Mouse (Mus musculus): Measurements from ENCODE around the gene Syne2. TPM values are rescaled to one million over a fixed set of nuclear protein-coding genes. Genes with fewer than 3 reads are reported as not detected.

Gene Syne2
- polyA plus RNA-seq, 1 experiment from 2014 or later: 36.6 TPM

- H3K4me1 ChIP-seq (ENCODE audit: control insufficient read depth, insufficient read depth, low read length): no peaks in the 10 kb centered on the region
- DNase-seq (ENCODE audit: low spot score) (peak; percentile 25), ATAC-seq (ENCODE audit: low read depth) (no peak)
- no peaks in the 10 kb centered on the region for H3K36me3 ChIP-seq (ENCODE audit: control insufficient read depth, insufficient read depth, low read length)
- no peaks in the 10 kb centered on the region for H3K27me3 ChIP-seq (replicated peaks; ENCODE audit: control insufficient read depth, insufficient read depth, low read length)
- no peak overlapping the region for H3K4me2 ChIP-seq (ENCODE audit: low read depth, low read length)
- H3K27ac ChIP-seq (replicated peaks; ENCODE audit: low read depth, low read length): no peak overlapping the region
- 77% methylated on average over 2 of the region's 2 CpGs for WGBS
- no peak overlapping the region for H3K4me3 ChIP-seq (ENCODE audit: low read depth, low read length)
- no peak overlapping the region for H3K9ac ChIP-seq (ENCODE audit: low read depth, low read length)
- H3K9me3 ChIP-seq (ENCODE audit: control insufficient read depth, low read length): no peaks in the 10 kb centered on the region
Observed at GRCm38 (mm10) chr12:75796510-75796909, 21.4 kb upstream of the Syne2 start.

GRCm38 (mm10) chr12:75806281-75806680 is 11.7 kb upstream of the Syne2 start:
- ATAC-seq (ENCODE audit: low read depth) (no peak), DNase-seq (ENCODE audit: low spot score) (no peak)
- H3K4me2 ChIP-seq (ENCODE audit: low read depth, low read length): no peak overlapping the region
- no peaks in the 10 kb centered on the region for H3K4me1 ChIP-seq (ENCODE audit: control insufficient read depth, insufficient read depth, low read length)
- no peak overlapping the region for H3K27ac ChIP-seq (replicated peaks; ENCODE audit: low read depth, low read length)
- WGBS: 76% methylated on average over 4 of the region's 4 CpGs
- no peaks in the 10 kb centered on the region for H3K27me3 ChIP-seq (replicated peaks; ENCODE audit: control insufficient read depth, insufficient read depth, low read length)
- no peaks in the 10 kb centered on the region for H3K36me3 ChIP-seq (ENCODE audit: control insufficient read depth, insufficient read depth, low read length)
- H3K9me3 ChIP-seq (ENCODE audit: control insufficient read depth, low read length): no peaks in the 10 kb centered on the region
- H3K4me3 ChIP-seq (ENCODE audit: low read depth, low read length): no peak overlapping the region
- no peak overlapping the region for H3K9ac ChIP-seq (ENCODE audit: low read depth, low read length)

DNA sequence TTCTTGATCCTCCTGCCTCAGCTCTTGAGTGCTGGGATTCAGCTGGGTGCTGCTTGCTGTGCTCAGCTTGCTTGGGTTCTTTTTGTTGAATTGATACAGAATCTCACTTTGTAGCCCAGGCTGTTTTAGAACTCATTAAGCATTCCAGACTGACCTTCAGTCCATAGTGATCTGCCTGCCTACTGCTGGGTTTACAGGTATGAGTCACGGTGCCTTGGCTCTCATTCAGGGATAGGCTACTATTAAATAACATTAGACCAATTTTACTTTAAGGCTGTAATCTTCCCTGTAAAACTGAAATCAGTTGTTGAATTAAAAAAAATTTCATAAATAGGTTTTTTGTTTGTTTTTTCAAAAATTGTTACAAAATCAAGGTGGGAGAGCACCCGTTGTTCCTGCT is 4.2 kb upstream of the Syne2 start:
- Histone ChIP-seq H3K9me3 (ENCODE audit: control insufficient read depth, low read length) (no peaks in the 10 kb centered on the region), H3K27me3 (replicated peaks; ENCODE audit: control insufficient read depth, insufficient read depth, low read length) (no peaks in the 10 kb centered on the region), H3K9ac (ENCODE audit: low read depth, low read length) (no peak overlapping the region), H3K4me1 (ENCODE audit: control insufficient read depth, insufficient read depth, low read length) (no peaks in the 10 kb centered on the region), H3K4me3 (ENCODE audit: low read depth, low read length) (no peak overlapping the region), H3K36me3 (ENCODE audit: control insufficient read depth, insufficient read depth, low read length) (no peaks in the 10 kb centered on the region), H3K4me2 (ENCODE audit: low read depth, low read length) (no peak overlapping the region), H3K27ac (replicated peaks; ENCODE audit: low read depth, low read length) (no peak overlapping the region)
- DNase-seq (ENCODE audit: low spot score) (no peak), ATAC-seq (ENCODE audit: low read depth) (no peak)
- 95% methylated on average over 2 of the region's 2 CpGs for WGBS

- DNase-seq (ENCODE audit: low spot score): no peak
- 74% methylated on average over 6 of the region's 6 CpGs for WGBS
- ATAC-seq (ENCODE audit: low read depth): no peak
- Histone ChIP-seq H3K4me3 (ENCODE audit: low read depth, low read length) (no peak overlapping the region), H3K4me1 (ENCODE audit: control insufficient read depth, insufficient read depth, low read length) (peaks cover 4% of the 10 kb centered on the region), H3K27ac (replicated peaks; ENCODE audit: low read depth, low read length) (no peak overlapping the region), H3K4me2 (ENCODE audit: low read depth, low read length) (no peak overlapping the region), H3K9ac (ENCODE audit: low read depth, low read length) (no peak overlapping the region), H3K36me3 (ENCODE audit: control insufficient read depth, insufficient read depth, low read length) (no peaks in the 10 kb centered on the region), H3K9me3 (ENCODE audit: control insufficient read depth, low read length) (no peaks in the 10 kb centered on the region), H3K27me3 (replicated peaks; ENCODE audit: control insufficient read depth, insufficient read depth, low read length) (no peaks in the 10 kb centered on the region)
Observed at GRCm38 (mm10) chr12:75814551-75814950, 3.4 kb upstream of the Syne2 start.

DNA sequence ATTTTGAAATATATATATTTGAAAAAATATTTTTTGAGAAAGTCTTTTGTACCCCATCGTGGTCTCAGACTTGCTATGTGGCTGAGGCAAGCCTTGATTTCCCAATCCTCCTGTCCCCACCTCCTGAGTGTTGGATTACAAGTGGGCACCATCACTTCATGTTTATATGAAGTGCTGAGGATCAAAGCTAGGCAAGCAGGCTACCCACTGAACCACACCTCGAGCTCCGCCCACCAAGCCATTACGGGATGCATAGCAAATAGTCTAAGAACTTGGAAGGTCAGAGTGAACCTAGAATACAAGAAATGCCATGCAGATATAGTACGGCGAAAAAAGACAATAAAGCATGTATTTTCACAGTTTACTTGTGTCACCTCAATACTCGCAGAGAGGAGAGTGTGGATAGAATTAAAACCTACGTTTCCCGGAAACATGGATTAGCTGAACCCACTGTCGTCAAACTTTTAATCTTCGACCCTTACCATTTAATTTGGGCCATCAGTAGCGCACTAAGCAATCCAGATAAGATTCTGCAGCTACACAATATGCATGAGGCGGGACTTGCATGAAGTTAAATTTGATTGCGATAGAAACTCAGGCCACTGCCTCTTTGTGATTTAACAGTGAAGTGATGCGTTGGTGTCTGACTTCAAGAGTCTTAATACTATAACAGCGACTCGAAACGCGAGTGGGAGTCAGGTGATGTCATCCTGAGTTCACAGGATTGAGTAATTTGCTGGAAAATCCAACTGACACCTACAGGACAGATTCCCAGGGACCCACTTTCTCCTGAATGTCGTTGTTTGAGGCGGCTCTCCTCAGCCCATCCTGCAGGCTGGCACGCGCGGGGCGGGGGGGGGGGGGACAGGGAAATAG is 715 bp upstream of the Syne2 start:
- 13% methylated on average over 20 of the region's 25 CpGs for WGBS
- Histone ChIP-seq H3K4me1 (ENCODE audit: control insufficient read depth, insufficient read depth, low read length) (peaks cover 6% of the 10 kb centered on the region), H3K4me2 (ENCODE audit: low read depth, low read length) (peak overlapping the region; percentile 84), H3K9me3 (ENCODE audit: control insufficient read depth, low read length) (no peaks in the 10 kb centered on the region), H3K4me3 (ENCODE audit: low read depth, low read length) (peak overlapping the region; percentile 89), H3K9ac (ENCODE audit: low read depth, low read length) (peak overlapping the region; percentile 84), H3K27ac (replicated peaks; ENCODE audit: low read depth, low read length) (no peak overlapping the region), H3K27me3 (replicated peaks; ENCODE audit: control insufficient read depth, insufficient read depth, low read length) (no peaks in the 10 kb centered on the region), H3K36me3 (ENCODE audit: control insufficient read depth, insufficient read depth, low read length) (no peaks in the 10 kb centered on the region)
- DNase-seq (ENCODE audit: low spot score) (no peak), ATAC-seq (ENCODE audit: low read depth) (no peak)

- H3K9me3 ChIP-seq (ENCODE audit: control insufficient read depth, low read length): no peaks in the 10 kb centered on the region
- H3K36me3 ChIP-seq (ENCODE audit: control insufficient read depth, insufficient read depth, low read length): no peaks in the 10 kb centered on the region
- H3K4me2 ChIP-seq (ENCODE audit: low read depth, low read length): peak overlapping the region; percentile 84
- H3K9ac ChIP-seq (ENCODE audit: low read depth, low read length): peak overlapping the region; percentile 84
- WGBS: under 1% methylated on average over 39 of the region's 93 CpGs
- H3K4me3 ChIP-seq (ENCODE audit: low read depth, low read length): peak overlapping the region; percentile 89
- peak; percentile 76 for ATAC-seq (ENCODE audit: low read depth)
- peak; percentile 68 for DNase-seq (ENCODE audit: low spot score)
- no peaks in the 10 kb centered on the region for H3K27me3 ChIP-seq (replicated peaks; ENCODE audit: control insufficient read depth, insufficient read depth, low read length)
- peaks cover 6% of the 10 kb centered on the region for H3K4me1 ChIP-seq (ENCODE audit: control insufficient read depth, insufficient read depth, low read length)
- peak overlapping the region; percentile 67 for H3K27ac ChIP-seq (replicated peaks; ENCODE audit: low read depth, low read length)
Observed at GRCm38 (mm10) chr12:75818453-75819434, 810 bp downstream of the Syne2 start.

DNA sequence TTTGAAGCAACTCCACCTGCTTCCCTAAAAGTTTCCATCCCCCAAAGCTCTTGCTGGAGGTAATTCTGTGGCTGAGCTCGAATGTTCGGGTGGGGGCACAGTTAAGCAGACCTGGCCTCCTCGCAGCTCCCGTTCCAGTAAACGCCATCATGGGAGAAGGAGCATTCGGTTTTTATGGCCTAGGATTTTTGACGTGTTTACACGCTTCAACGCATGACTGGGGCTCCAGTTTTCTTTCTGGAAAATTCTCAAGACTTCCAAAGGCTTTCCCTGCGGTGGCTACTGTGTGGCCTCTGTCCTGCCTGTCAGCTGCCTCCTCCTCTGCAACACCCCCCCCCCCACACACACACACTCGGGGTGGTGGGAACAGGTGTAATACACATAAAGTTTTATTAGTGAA is 1.5 kb downstream of the Syne2 start:
- no peak overlapping the region for H3K27ac ChIP-seq (replicated peaks; ENCODE audit: low read depth, low read length)
- H3K9ac ChIP-seq (ENCODE audit: low read depth, low read length): peak overlapping the region; percentile 84
- H3K36me3 ChIP-seq (ENCODE audit: control insufficient read depth, insufficient read depth, low read length): no peaks in the 10 kb centered on the region
- peaks cover 6% of the 10 kb centered on the region for H3K4me1 ChIP-seq (ENCODE audit: control insufficient read depth, insufficient read depth, low read length)
- ATAC-seq (ENCODE audit: low read depth) (no peak), DNase-seq (ENCODE audit: low spot score) (no peak)
- peak overlapping the region; percentile 84 for H3K4me2 ChIP-seq (ENCODE audit: low read depth, low read length)
- WGBS: 9% methylated on average over 11 of the region's 11 CpGs
- H3K4me3 ChIP-seq (ENCODE audit: low read depth, low read length): peak overlapping the region; percentile 89
- no peaks in the 10 kb centered on the region for H3K9me3 ChIP-seq (ENCODE audit: control insufficient read depth, low read length)
- H3K27me3 ChIP-seq (replicated peaks; ENCODE audit: control insufficient read depth, insufficient read depth, low read length): no peaks in the 10 kb centered on the region

DNA sequence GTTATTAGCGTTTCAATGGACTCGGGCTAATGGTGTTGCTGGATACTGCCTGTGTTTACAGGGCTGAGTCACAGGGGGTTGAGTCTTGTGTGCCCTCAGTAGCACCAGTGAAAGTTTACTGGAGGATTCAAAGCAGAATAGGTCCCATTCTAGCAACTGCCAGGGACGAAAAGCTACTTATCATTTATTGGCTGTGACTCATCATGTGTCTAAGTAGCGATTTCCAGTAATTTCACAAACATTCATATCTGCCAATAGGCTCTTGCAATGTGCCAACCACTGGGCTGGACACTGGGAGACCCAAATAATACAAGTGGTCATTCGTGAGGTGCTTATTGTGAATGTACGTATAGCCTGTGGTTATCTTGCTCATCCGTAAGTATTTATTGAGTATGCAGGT is 2.3 kb downstream of the Syne2 start:
- Histone ChIP-seq H3K4me2 (ENCODE audit: low read depth, low read length) (no peak overlapping the region), H3K27me3 (replicated peaks; ENCODE audit: control insufficient read depth, insufficient read depth, low read length) (no peaks in the 10 kb centered on the region), H3K9ac (ENCODE audit: low read depth, low read length) (no peak overlapping the region), H3K4me3 (ENCODE audit: low read depth, low read length) (no peak overlapping the region), H3K4me1 (ENCODE audit: control insufficient read depth, insufficient read depth, low read length) (peaks cover 6% of the 10 kb centered on the region), H3K9me3 (ENCODE audit: control insufficient read depth, low read length) (no peaks in the 10 kb centered on the region), H3K36me3 (ENCODE audit: control insufficient read depth, insufficient read depth, low read length) (no peaks in the 10 kb centered on the region), H3K27ac (replicated peaks; ENCODE audit: low read depth, low read length) (no peak overlapping the region)
- WGBS: 81% methylated on average over 7 of the region's 7 CpGs
- ATAC-seq (ENCODE audit: low read depth) (no peak), DNase-seq (ENCODE audit: low spot score) (no peak)
